Mouse (Mus musculus): Measurements from ENCODE around the gene Tnfsf13b. TPM values are rescaled to one million over a fixed set of nuclear protein-coding genes. Genes with fewer than 3 reads are reported as not detected.

The Tnfsf13b gene
- total RNA-seq, 1 experiment from 2014 or later = 2.2 TPM

DNA sequence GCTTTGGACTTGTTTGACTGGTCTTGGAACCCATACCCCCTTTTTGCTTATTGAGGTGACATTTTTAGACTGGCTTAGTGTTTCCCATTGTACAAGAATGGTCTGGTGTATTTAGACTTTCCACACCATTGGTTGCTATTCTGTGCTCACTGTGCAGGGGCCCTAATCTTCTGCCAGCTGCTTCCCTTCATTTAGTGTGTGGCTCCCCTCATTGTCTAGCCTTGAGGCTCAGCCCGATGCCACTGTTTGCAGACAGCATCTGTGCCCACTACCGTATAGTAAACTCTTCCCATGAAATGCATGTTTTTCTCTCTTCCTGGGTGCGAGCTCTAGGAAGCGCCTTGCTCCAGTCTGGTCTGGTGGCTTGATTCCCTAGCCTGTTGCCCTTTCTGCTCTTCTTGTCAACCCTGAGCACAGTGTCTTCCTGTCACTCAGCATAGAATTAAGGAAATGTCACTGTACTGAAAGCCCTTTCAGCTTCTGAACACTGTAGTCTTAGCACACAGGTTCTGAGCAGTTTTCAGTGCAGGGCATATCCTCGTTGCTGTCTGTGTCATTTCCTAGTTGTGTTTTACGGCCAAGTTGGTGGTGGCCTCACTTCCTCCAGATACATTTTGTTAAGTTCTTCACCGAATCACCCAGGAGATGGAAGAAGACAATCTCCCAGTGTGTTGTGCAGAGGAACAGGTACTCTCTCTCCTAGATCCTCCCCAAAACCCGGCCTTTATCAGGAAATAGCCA lies 24.2 kb downstream of the Tnfsf13b start:
- ATAC-seq (replicated peaks in 1 of 2; ENCODE audit: insufficient read depth in 1 of 2, low FRiP score in 2 of 2, low TSS enrichment in 1 of 2, low read depth in 1 of 2, poor library complexity in 2 of 2, severe bottlenecking in 2 of 2) = peak; percentile 57 to 66; a peak in 3 of 4 replicates

DNA sequence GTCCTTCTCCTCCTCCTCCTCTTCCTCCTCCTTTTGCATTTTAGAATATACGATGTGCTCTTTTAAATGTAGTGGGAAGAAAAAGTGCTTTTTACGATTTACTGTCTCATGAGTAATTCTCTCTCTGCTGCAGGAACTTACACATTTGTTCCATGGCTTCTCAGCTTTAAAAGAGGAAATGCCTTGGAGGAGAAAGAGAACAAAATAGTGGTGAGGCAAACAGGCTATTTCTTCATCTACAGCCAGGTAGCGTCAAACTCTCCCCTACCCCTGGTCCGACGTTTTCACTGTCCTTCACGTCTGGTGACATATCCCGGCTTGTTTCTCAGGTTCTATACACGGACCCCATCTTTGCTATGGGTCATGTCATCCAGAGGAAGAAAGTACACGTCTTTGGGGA lies 24.9 kb downstream of the Tnfsf13b start:
- ATAC-seq (replicated peaks in 1 of 2; ENCODE audit: insufficient read depth in 1 of 2, low FRiP score in 2 of 2, low TSS enrichment in 1 of 2, low read depth in 1 of 2, poor library complexity in 2 of 2, severe bottlenecking in 2 of 2) = peak in 1 of 2 experiments; percentile 54; a peak in 2 of 4 replicates

DNA sequence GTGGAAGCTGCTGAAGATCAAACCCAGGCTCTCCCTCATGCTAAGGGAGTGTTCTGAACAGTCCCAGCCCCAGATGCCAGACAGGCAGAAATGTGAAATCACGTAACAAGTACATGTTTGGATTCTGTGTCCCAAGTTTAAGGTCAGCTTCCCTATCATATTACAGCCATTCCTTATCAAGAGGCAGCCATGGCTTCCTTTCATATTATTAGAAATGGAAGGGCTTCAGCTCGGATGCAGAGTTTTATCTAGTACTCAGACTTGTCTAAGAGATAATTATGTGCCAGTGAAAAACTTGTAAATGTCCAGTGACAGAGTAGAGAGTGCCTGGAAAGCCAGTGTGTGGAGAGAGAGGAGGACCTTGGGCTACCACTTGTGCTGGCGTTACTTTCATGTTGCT lies 34.6 kb downstream of the Tnfsf13b start:
- no peak for ATAC-seq (replicated peaks in 1 of 2; ENCODE audit: insufficient read depth in 1 of 2, low FRiP score in 2 of 2, low TSS enrichment in 1 of 2, low read depth in 1 of 2, poor library complexity in 2 of 2, severe bottlenecking in 2 of 2)

DNA sequence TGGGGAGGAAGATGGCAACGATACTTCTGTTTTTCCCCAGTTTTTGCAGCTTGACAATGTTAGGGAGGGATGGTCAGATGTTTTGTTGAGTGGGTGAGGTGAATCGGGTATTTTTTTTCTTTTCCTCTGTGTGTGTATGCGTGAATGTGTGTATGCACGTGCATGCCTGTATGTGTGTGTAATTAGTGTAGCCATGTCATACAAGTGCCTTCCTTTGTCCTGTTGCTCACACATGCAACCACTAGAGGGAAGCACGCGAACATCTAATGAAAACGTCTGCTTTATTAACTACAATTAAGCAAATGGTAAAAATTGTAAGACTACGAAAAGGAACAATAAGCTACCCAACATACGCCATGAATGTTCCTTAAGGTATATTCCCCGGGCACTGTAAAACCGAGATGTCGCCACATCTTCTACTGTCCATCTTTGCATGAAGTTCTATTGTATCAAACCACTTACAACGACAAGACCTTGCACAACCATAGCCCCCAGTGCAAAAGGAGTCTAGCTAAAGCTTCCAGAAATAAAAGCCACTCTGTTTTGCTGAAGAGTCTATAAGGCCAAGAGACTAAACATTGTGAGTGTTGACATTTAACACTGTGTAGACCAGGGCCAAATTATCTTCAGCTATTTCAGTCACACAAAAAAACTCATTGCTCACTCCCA lies 37.7 kb downstream of the Tnfsf13b start:
- ATAC-seq (replicated peaks in 1 of 2; ENCODE audit: insufficient read depth in 1 of 2, low FRiP score in 2 of 2, low TSS enrichment in 1 of 2, low read depth in 1 of 2, poor library complexity in 2 of 2, severe bottlenecking in 2 of 2) = no peak

DNA sequence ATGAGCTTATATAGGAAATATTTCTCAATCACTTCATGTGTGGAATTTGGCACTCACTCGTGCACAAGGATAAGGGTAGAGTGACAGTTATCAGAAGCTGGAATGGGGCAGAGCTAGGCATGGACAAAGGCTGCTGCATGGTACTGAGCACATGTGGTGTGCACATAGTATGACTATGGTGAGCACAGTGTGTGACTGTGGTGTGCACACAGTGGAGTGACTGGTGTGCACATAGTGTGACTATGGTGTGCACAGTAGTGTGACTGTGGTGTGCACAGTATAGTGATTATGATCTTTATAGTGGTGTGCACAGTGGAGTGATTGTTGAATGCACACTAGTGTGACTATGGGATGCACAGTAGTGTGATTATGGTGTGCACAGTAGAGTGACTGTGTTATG lies 39.5 kb downstream of the Tnfsf13b start:
- no peak for ATAC-seq (replicated peaks in 1 of 2; ENCODE audit: insufficient read depth in 1 of 2, low FRiP score in 2 of 2, low TSS enrichment in 1 of 2, low read depth in 1 of 2, poor library complexity in 2 of 2, severe bottlenecking in 2 of 2)

DNA sequence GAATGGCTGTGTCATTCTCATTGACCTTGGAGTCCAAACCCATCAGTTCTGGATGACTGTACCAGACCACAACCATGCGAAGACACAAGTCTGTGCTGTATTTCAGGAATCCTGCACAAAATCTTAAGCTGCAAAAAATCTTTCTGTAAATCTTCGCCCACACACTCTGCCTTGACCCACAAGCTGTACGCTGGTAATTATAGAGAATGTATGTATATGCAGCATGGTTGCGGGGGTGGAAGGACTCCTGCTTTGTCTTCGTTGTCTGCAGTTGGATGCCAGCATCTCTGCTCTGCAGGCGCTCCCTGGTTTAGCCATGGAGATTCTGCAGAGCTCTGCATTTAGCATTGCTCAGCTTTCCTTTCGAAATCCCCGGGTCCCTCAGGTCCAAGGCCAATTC lies 42.9 kb downstream of the Tnfsf13b start:
- no peak for ATAC-seq (replicated peaks in 1 of 2; ENCODE audit: insufficient read depth in 1 of 2, low FRiP score in 2 of 2, low TSS enrichment in 1 of 2, low read depth in 1 of 2, poor library complexity in 2 of 2, severe bottlenecking in 2 of 2)

DNA sequence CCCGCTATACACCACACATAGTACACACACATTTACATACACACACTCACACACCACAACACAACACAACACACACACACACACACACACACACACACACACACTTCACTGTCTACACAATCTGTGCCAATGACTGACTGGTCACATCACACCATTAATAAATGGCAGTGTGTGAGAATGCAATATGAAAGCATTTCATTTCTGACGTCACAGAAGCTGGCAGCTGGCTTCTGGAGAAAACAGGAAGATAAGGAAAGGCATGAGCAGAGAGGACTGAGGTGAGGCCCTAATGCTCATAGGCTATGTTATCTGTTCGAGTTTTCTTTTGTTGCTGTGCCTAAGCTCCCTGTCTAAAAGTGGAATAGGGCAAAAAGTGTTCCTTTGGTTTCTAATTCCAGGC lies 45.3 kb downstream of the Tnfsf13b start:
- ATAC-seq (replicated peaks in 1 of 2; ENCODE audit: insufficient read depth in 1 of 2, low FRiP score in 2 of 2, low TSS enrichment in 1 of 2, low read depth in 1 of 2, poor library complexity in 2 of 2, severe bottlenecking in 2 of 2) = 0 out of 4 replicates have a peak, but pooled peaks of 1 of the 2 experiments have one; percentile 25

DNA sequence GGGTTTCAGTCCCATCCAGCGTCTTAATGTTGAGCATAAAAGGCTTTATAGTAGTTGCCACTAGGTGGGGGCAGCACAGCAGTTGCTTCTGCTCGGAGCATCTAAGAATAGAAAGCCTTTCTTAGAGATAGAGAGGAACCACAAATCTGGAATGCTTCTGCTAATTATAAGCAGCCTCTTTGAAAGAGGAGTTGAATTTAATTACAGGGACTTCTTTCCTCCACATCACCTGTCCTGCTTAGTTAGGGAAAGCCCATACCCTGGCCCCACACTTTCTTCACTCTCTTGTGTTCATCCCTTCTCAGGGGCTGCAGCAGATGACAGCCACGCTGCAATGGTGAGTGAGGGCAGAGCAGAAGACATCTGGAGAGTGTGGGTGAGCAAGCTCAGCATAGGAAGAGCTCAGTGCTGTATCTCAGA lies 47.3 kb downstream of the Tnfsf13b start:
- ATAC-seq (replicated peaks in 1 of 2; ENCODE audit: insufficient read depth in 1 of 2, low FRiP score in 2 of 2, low TSS enrichment in 1 of 2, low read depth in 1 of 2, poor library complexity in 2 of 2, severe bottlenecking in 2 of 2) = peak in 1 of 2 experiments; percentile 59; a peak in 1 of 4 replicates

DNA sequence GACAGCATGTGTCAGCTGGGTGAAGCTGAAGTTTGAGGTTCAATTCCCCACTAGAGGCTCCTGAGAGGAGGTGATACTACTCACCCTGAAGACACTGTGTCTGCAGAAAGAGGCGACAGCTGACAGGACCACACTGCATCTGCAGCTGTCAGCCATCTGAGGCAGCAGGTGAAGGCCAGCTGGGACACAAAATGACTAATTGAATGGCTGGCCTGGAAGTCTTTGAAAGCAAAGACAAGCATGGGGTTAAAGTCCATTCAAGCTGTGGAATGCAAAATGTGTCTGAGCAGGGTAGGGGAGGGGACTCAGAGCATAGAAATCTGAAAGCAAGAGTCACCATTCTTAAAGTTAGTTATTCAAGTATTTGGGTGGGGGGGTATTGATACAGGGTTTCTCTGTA lies 54.7 kb downstream of the Tnfsf13b start:
- no peak for ATAC-seq (replicated peaks in 1 of 2; ENCODE audit: insufficient read depth in 1 of 2, low FRiP score in 2 of 2, low TSS enrichment in 1 of 2, low read depth in 1 of 2, poor library complexity in 2 of 2, severe bottlenecking in 2 of 2)

DNA sequence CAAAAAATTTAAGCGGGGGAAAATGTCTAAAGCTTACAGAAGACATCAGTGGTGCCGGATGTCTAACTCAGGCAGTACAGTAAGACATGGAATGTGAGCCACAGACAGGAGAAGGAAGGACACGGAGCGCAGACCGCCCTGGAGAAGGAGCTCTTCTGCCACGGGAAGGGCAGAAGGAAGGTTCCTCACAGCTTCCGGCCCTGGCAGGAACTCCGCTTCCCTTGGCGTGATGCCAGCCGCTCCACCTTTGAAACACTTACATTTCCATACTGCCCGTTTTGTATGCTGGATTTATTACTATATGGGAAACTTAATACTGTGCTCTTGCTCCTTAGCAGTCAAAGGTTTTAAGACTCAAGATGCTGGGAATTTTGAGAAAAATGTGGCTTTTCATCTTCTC lies 60.6 kb downstream of the Tnfsf13b start:
- no peak for ATAC-seq (replicated peaks in 1 of 2; ENCODE audit: insufficient read depth in 1 of 2, low FRiP score in 2 of 2, low TSS enrichment in 1 of 2, low read depth in 1 of 2, poor library complexity in 2 of 2, severe bottlenecking in 2 of 2)

DNA sequence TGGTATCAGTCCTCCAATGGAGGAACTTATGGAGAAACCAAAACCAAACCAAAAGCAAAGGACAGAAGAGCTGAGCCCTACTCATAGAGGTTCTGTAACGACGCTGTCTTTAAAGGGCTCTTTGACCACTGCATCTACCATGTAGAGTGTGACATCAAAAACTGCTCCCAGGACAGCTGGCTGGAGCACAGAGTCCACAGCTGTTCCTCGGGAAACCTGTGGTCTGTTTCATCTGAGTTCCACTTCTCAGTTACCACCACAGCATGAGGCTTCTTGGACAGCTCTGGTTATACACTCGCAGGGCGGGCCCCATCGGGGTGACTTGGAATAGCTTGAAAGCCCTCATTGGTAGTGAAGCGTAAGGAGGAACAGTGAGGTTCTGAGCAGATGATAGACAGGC lies 61.5 kb downstream of the Tnfsf13b start:
- no peak for ATAC-seq (replicated peaks in 1 of 2; ENCODE audit: insufficient read depth in 1 of 2, low FRiP score in 2 of 2, low TSS enrichment in 1 of 2, low read depth in 1 of 2, poor library complexity in 2 of 2, severe bottlenecking in 2 of 2)

DNA sequence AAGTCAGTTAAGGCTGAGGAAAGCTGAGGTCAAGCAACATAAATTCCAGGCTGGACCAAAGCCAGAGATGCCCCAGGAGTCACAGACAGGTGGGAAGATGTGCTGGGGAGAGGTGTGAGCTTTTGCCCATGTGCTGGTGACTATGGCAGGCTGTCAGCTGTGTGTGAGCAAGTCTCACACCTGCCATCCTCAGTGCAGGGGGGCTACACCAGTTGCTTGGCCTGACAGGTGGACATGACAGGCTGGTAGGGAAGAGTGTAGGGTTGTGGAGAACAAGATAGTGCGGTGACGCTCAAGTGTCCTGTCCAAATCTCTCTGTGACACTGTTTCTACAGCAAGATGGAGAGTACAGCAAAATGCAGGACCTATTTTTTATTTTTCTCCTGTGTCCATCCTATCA lies 66.1 kb downstream of the Tnfsf13b start:
- no peak for ATAC-seq (replicated peaks in 1 of 2; ENCODE audit: insufficient read depth in 1 of 2, low FRiP score in 2 of 2, low TSS enrichment in 1 of 2, low read depth in 1 of 2, poor library complexity in 2 of 2, severe bottlenecking in 2 of 2)

Other genes with a start within 250 kb of the Tnfsf13b start
- not detected in 2 replicates for gene Fam155a, start 235.3 kb upstream of the Tnfsf13b start, total RNA-seq (2017)
- gene Gm10217, start 142.2 kb upstream of the Tnfsf13b start, total RNA-seq (2017) = not detected in 2 replicates
- gene Lig4, start 28.8 kb upstream of the Tnfsf13b start, total RNA-seq (2017) = 1.6 and 1.7 TPM in 2 replicates
- 13.6 and 15.4 TPM in 2 replicates for gene Abhd13, start 28.8 kb upstream of the Tnfsf13b start, total RNA-seq (2017)
- gene Myo16, start 147.4 kb downstream of the Tnfsf13b start, total RNA-seq (2017) = not detected in 2 replicates

All from hematopoietic stem cell, adult 5-6 weeks (primary cell).